Mouse (Mus musculus) monocyte, adult 2 months (primary cell): ENCODE results near the gene Phyh.
A peak's percentile ranks its signal among the peaks of the same experiment; 100 is the strongest.
"Not testable (repeated sequence)": the region's sequence is repeated elsewhere in the genome, so short reads cannot be mapped to it uniquely, and the experiment has no call there.

Source experiments
- DNase-seq, 2 experiments: peaks; one replicate each; pipeline ENCODE4 v3.0.0; 2022; ENCODE audit warnings: low spot score in 2 of 2, low read depth in 1 of 2

Gene Phyh

DNA sequence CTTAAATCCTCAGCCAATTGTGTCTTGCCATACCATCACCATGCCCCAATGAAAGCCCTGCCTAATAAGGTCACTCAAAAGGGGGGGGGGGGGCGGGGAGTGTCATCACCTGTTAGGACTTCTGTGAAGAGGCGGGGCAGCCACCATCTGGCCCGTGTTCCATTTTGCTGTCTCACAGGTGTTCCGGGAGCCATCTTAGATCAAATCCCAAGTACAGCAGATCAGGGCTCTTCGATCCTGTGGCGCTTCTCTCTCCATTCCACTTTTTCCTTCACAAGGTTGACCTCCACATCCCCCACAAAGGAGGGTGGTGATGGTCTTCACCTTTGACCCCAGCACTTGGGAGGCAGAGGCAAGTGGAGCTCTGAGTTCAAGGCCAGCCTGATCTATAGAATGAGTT, 2.8 kb upstream of the Phyh start:
- no peak for DNase-seq

DNA sequence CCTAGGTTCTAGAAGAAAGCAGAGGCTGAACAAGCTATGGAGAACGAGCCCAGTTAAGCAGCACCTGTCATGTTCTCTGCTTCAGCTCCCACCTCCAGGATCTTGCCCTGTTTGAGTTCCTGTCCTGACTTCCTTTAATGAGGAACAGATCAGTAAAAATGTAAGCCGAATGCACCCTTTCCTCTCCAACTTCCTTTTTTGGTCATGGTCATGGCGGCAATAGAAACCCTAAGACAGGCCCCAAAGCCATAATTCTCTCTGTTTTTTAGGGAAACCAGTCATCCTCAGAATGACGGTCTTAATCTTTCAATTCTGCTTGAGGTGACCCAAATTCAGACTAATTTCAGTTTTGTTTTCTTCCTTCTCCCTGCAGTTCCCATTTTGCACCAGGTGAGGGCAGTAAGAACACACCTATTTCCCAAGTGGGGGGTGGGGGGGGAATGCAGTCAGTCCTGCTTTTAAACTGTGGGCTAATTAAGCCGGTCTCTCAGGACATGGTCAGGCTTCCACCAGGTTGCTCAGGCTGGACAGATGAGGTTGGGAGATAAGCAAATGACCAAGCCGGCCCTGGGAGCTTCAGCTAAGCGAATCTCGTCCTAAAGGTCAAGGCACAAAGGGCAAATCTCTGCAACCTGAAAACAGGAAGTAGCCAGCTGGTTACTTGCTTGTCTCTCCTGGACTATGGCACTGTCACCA, 1.3 kb upstream of the Phyh start:
- DNase-seq = peak; percentile 20 to 52

DNA sequence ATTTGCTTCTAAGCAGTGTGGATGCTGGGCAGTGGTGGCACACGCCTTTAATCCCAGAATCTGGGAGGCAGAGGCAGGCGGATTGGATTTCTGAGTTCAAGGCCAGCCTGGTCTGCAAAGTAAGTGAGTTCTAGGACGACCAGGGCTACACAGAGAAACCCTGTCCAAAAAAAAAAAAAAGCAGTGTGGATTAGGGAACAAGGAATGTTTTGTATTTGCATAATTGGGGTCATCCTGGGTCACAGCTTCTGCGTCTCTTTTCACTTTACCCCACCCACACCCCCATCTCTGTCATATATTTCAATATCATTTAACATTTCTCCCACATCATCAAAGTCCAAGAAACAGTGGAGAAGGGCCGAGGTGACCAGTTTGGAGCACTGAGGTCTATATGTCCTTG, 2.2 kb downstream of the Phyh start:
- DNase-seq = no peak

DNA sequence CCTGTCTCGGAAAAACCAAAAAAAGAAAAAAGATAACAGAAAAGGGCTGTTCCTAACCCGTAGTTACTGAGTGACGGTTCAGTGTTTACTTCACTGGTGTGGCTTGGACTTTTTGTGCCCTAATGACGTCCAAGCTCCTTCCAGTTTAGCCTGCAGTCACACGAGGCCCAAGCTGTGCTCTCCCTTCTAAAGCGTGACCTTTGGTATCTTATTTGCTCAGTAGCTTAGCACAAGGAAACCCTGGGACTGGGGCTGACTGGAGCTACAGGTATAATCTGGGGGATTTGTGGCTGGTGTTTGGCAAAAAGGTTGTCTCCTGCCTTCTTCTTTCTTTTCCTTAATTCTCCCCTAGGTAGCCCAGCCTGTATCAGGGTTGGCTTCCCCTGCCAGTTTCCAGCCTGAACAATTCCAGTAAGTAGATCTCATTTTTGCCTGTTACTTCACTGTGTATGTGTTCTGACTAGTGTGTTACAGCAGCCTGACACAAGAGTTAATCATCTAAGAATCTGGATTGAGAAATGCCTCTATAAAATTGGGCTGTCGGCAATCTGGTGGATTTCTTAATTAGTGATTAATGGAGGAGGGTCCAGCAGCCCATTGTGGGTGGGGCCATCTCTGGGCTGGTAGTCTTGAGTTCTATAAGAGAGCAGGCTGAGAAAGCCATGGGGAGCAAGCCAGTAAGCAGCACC, 3.8 kb downstream of the Phyh start:
- no peak for DNase-seq

DNA sequence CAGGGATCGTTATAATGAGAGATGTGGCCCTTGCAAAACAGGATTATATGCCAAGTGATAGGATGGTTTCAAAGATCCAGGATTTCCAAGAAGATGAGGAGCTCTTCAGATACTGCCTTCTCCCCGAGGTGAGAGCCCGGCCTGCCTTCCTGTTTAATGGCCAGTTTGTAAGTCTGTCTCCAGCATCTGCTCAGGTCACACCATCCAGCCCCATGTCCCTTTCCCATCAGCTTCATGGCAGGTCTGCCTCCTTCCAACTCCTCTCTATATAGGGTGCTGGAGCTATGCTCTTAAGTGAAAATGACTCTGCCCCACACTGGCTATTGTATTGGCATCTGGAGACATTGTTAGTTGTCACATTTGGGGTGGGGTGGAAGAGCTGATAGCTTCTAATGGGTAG, 8.6 kb downstream of the Phyh start:
- no peak for DNase-seq

DNA sequence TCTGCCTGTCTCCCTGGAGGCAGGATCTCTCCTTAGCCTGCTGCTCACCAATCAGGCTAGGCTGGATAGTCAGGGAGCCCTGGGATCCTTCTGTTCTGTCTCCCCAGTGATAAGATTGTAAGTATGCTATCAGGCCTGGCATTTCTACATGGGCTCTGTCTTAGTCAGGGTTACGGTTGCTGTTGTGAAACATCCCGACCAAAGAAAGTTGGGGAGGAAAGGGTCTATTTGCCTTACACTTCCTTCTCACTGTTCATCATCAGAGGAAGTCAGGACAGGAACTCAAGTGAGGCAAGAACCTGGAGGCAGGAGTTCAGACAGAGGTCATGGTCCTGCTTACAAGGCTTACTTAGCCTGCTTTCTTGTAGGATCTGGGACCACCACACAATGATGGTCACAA, 10.4 kb downstream of the Phyh start:
- no peak for DNase-seq

DNA sequence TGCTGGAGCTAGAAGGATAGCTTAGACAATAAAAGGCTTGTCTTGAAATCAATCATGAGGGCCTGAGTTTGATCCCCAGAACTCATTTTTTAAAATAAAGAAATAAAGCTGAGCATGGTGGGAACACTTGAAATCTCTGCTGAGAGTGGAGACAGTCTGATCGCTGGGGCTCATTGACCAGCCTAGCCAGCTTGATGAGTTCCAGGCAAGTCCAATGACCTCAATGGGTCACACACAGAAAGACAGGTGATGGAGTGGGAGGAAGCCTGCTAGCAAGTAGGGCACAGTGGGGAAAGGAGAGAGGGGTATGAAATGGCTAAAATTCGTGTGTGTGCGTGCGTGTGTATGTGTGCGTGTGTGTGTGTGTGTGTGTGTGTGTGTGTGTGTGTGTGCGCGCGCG, 15.7 kb downstream of the Phyh start:
- no peak for DNase-seq

DNA sequence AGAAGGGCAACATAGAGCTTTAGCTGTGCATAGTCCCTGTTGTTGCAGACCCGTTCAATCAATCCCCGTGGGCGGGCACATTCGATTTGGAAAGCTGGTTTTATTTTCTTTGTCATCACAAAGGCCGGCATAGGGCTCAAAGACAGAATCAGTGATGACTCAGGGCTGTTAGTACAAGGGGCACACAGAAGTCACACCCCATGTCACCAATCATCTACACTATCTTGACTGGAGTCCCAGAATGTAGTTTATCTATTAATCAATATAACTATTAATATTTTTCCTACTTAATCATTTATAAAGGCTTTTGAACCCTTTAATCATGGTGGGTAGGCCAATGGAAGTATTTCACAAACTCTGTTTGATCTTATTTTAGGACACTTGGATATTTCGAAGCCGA, 19.1 kb downstream of the Phyh start:
- no peak for DNase-seq

DNA sequence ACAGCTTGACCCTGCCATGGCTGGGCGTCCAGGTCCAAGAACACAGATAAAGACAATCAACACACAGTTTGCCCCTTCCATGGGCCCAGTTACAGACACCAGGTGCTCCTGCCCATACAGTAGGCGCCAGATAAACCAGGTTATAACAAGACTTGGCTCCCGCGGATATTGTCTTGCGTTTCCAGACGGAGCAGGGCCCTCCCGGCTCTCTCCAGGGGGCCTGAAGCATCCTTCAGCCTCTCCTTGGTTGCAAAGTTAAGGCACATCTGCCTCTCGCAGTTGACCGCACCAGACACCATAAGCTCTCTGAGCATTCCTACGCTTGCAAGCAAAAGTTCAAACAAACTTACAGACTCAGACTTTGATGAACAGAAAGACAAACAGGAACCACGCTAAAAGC, 22.0 kb downstream of the Phyh start:
- no peak for DNase-seq

DNA sequence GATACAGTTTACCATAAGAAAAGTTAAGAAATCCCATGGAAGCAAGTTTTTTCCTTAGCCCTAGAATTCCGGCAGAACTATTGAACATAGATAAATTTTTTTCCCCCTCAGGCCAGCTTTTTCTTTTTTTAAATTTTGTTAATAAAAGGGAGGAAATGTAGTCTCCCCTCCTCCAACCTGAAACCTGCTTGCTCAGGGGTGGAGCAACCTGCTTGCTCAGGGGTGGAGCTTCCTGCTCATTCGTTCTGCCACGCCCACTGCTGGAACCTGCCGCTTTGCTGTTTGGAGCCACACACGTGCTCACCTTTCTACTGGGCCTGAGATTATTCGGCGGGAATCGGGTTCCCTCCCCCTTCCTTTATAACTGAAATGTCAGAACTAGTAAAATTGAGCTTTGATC, 30.9 kb downstream of the Phyh start:
- not testable (repeated sequence) for DNase-seq

DNA sequence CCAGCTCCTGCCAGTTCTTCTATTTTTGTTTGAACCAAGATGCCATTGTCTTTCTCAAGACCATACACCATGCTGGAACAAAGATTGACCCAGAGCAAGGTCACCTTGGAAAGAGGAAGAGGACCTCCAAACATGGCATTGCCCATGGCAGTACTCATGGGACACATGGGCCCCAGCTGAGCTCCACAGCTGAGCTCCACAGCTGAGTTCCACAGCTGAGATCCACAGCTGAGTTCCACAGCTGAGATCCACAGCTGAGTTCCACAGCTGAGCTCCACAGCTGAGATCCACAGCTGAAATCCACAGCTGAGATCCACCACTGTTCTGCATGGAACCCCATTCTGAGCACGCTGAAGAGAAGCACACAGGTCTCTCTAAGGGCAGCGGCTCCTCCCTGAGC, 32.2 kb downstream of the Phyh start:
- no peak for DNase-seq

DNA sequence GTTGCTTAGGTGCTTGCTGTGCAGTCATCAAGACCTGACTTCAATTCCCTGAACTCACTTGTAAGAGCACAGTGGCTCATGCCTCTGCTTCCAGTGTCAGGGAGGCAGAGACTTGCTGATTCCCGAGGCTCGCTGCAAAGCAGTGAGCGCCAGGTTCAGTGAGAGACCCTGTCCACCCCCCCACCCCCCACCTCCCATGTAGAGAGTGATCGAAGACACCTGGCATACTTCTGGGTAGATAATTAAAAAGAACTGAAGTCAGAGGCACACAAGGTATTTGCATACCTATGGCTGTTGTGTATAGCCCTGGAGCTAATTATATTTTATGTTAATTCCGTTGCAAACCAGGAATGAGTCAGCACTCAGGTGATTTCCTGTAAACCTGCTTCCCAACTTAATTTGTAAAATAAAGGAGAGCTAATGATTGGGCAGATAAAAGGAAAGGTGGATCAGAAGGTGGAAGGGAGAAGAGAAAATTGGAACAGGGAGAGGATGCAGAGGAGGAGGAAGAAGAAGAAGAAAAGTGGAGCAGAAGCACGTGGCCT, 35.5 kb downstream of the Phyh start:
- DNase-seq = no peak

DNA sequence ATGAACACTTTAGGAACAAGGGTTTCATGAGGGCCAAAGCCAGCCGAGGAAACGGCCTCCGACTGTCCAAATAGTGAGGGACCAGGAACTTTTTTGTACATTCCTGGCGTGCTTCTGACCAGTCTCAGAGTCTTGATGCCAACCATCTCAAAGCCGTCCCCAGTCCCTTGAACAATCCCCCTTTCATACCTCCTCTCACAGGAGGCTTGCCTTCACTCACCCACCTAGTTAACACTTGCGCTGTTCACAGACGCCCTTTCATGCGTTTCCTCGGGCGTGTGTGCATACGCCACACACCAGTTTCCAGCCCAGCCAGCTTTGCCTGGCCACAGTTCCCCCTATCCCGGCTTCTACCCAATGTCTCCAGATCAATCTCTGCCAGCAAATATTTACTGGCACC, 39.2 kb downstream of the Phyh start:
- no peak for DNase-seq

DNA sequence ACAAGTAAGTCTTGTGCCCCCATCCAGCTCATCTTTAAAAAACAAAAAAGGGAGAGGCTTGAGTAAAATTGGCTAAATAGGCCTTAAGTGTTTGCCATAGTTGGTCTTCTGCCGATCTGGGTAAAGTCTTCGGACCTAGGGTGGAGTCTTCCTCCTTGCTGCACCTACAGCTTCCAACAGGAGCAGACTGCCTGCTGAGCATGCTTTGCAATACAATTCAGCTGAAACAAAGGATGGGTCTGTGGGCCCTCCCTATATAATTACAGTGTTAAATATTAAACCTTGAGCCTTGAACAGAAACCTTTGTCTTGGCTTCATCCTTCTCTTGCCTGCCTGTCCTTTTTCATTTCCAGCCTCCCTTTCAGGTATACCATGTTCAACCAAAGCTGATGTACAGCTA, 49.0 kb downstream of the Phyh start:
- DNase-seq = no peak

DNA sequence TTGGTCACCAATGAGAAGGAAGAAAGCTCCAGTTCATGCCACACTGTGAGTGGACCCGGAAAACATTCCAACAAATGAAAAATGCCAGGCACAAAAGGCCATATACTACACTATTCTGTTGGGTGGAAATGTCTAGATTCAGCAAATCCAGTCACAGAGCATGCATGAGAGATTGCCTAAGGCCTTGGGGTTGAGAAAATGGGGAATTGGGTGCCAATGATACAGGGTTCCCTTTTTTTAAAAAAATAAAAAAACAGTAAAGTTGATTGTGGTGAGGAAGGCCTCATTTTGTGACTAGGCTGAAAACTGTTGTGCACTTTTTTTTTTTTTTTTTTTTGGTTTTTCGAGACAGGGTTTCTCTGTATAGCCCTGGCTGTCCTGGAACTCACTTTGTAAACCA, 50.3 kb downstream of the Phyh start:
- DNase-seq = no peak

DNA sequence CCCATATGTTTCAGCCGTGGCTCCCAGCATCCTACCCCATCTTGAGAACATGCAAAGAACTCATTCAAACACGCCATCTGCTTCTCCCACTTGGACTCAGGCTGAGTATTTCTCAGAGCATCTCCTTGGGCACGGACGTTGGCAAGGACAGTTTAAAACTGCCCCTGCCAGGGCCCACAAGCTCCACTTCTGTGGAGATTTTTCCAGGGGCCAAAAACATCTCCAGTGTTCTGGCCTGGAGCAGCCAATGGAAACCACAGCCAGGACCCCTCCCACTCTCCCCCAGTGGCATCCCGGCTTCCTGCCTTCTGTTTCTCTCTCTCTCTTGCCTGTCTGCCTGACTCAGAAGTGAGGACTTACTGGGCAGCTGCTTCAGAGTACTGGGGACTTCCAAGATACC, 57.0 kb downstream of the Phyh start, which contains the start of gene Ucma:
Ucma (plus strand) TSS at position 316 of the 400 bp plus-strand sequence.
- DNase-seq = no peak

DNA sequence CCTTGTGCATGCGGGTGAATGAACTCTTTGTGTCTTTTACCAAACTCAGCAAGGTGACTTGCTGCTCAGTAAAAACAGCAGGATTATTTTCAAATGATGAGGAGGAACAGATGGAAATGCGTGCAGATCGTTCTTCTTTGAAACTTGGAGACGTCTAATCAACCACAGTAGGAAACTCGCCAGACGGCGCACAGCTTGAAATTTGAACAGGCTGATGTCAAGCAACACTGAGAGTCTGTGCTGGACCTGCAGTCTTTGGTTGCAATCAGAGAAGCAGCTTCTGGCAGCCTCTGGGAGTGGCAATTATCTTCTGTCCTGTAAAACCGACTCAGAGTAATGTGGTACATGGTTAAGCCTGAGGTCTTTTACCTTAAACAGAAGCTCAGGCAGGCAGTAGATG, 59.3 kb downstream of the Phyh start:
- no peak for DNase-seq

DNA sequence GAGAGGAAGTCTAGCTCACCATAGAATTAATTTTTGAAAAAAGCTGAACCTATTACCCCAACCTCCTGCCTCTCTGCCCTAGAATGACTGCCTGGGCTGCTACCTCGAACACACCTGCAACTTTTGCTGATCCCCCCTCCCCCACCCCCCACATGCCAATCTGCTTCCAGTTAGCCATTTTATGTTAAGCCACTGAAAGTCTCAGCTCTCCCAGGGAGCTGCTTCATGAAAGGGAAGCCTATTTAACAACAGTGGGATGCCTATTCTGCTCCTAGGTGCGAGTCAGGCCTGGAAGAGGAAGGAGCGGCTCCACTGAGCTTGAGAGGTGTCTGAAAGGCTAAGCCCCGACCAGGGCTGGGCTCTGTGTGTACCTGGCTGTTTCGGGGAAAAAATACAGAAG, 65.2 kb downstream of the Phyh start:
- DNase-seq = no peak

DNA sequence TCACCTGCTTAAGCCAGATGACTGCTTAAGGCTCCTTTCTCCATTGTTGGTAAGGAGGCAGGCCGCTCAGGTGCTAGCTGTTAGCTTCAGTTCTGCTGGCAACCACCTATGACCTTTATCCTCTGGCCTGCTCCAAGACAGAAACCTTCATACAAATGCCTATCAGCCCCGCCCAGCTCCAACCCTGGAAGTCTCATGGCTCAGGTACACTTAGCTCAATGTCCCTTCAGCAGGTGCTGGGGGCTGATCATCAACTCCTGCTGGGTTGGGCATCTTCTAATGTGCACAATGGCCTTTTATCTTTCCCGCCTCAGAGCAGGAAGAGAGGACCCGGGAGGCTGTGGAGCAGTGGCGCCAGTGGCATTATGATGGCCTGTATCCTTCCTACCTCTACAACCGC, 66.2 kb downstream of the Phyh start:
- no peak for DNase-seq

DNA sequence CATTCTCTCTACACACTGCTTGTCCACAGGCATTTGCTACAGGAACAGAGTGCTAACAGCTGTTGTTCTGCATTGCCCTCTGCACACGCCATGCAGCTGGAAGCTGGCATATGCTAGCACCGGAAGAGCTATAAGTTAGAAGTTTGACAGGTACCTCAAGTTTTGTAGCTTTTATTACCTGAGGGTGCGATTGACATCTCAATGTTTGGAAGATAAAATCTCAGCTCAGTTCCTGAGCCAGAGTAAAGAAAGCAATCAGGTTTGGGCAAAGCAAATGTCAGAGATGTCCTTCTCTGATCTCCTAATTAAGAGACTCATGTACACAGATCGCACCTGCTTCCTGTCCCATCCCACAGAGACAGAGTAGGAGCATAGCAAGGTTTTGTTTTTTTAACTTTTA, 68.0 kb downstream of the Phyh start:
- DNase-seq = no peak

DNA sequence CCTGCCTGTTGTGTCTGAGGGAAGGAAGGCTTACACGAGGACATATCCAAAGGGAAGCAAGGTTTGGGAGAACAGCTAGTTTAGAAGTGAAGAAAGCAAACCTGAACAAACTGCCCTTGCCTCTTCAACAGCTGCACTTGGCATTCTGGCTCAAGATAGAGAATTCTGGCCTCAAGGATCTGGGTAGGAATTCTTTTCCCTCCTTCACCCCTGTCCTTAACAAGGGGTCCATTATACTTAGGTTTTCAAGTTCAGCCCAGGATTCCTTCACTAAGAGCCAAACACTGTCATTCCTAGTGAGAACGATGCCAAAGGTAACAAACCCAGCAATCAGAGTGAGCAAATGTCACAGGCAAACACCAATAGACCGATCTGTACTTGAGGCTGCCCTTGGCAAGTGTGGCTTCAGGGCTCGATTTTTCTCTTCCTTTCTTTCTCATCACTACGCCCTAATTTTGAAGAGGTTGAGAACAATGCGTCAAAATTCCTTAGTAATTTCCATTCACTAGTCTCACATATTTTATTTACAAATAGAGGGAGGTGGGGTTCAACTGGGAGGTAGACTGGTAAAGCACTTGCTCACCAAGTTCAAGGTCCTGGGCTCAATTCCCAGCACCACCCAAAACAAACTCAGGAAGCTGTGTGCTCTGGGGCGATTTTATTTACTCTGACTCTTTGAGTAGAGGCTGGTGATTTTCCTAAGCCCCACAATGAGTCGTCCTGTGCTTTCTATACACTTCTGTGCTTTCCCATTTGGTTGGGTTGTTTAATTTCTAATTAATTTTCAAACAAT, 68.8 kb downstream of the Phyh start:
- no peak for DNase-seq
